Mouse (Mus musculus) heart, embryonic 12.5 days (tissue): Measurements from ENCODE around the gene Pde10a. TPM values are rescaled to one million over a fixed set of nuclear protein-coding genes. Genes with fewer than 3 reads are reported as not detected.

Experiments used
- ATAC-seq: fragments of 200-750 bp; cut with Nextera tagmentation; 2 replicates; pipeline ENCODE4 v1.8.0; 2017; ENCODE audit warnings: moderate TSS enrichment, moderate library complexity; ENCODE audit not compliant: insufficient number of reproducible peaks, low FRiP score
- H3K27ac ChIP-seq: fragments of 300-500 bp; sonication (generic); 2 replicates; pipeline ENCODE4 v1.5.1; 2016; ENCODE audit warnings: mild to moderate bottlenecking, moderate library complexity; ENCODE audit not compliant: poor library complexity, severe bottlenecking
- H3K27me3 ChIP-seq: fragments of 300-500 bp; sonication (generic); replicated peaks from 2 replicates; pipeline ENCODE4 v1.6.1; 2016; ENCODE audit warnings: mild to moderate bottlenecking, moderate library complexity
- H3K36me3 ChIP-seq: fragments of 300-500 bp; sonication (generic); 2 replicates; pipeline ENCODE4 v1.6.1; 2016; ENCODE audit warnings: mild to moderate bottlenecking, moderate library complexity
- H3K4me1 ChIP-seq: fragments of 300-500 bp; sonication (generic); replicated peaks from 2 replicates; pipeline ENCODE4 v1.6.1; 2016; ENCODE audit warnings: mild to moderate bottlenecking
- H3K4me2 ChIP-seq: fragments of 300-500 bp; sonication (generic); 2 replicates; pipeline ENCODE4 v1.6.1; 2016; ENCODE audit warnings: mild to moderate bottlenecking, moderate library complexity
- H3K4me3 ChIP-seq: fragments of 300-500 bp; sonication (generic); 2 replicates; pipeline ENCODE4 v1.5.1; 2016; ENCODE audit warnings: mild to moderate bottlenecking
- H3K9ac ChIP-seq: fragments of 300-500 bp; sonication (generic); 2 replicates; pipeline ENCODE4 v1.6.1; 2016; ENCODE audit warnings: mild to moderate bottlenecking, moderate library complexity
- H3K9me3 ChIP-seq: fragments of 300-500 bp; sonication (generic); replicated peaks from 2 replicates; pipeline ENCODE4 v1.6.1; 2016; ENCODE audit warnings: mild to moderate bottlenecking, moderate library complexity
- WGBS: fragments of 180-500 bp; shearing (Covaris S2); methylation state at CpG from one replicate; pipeline ENCODE4 v1.1.7; 2016; 5-methylcytosine and 5-hydroxymethylcytosine counted together
- polyA plus RNA-seq: library from polyadenylated mRNA; unstranded; fragments of >200 nt; fragmentation: Nextera tagmentation; extraction: Ambion mirVana; gene quantifications from 2 replicates; pipeline ENCODE4 v1.2.1, GENCODE M21; 2016

The Pde10a gene
- 1.4 and 1.7 TPM in 2 replicates for polyA plus RNA-seq

DNA sequence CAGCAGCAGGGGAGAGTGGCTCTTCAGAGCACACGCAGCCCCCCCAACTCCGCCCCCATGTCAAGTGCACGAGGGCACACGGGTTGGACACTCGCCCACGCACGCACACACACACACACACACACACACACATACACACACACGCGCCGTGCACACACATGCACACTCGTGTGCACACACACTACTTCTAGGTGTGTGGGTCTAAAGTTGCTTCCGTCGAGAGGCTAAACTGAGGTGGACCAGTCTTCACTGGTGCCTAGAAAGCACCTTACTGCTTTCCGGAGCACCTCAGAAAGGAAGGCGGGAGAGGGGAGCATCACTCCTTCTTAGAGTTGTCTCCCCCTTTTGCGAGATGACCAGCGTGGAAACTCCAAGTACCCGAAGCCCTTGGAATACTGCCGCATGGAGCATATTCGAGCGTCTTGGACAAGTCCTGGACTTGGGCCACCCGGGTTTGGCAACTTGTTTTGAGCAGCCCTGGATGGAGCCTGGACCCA, at the start of gene Pde10a:
TSS of gene Pde10a (plus strand) at position 148 of the 497 bp plus-strand sequence.
- Histone ChIP-seq H3K27me3 (peaks cover 57% of the 10 kb centered on the region), H3K27ac (peak within 1 kb of the TSS; percentile 29), H3K4me1 (peaks cover 21% of the 10 kb centered on the region)

DNA sequence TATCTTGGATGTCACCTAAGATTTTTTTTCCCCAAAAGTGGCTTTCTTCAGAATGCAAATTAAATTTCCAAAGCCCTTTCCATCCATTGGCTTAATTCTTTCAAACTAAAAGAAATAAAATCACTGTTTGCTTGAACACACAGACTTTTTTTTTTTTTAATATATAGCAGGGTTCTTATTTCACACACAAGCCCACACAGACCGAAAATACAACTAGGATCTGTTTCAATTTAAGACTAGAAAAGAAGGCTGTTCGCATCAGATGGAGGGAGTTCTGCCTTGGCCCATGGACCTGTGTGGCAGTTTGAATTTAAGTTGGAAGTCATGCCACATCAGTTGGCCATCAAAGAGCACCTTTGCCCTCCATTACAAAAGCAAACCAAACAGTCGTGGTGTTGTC, 46.6 kb upstream of the Pde10a start:
- no peaks in the 10 kb centered on the region for H3K9me3 ChIP-seq
- H3K9ac ChIP-seq, result no peak overlapping the region
- no peak overlapping the region for H3K27ac ChIP-seq
- H3K36me3 ChIP-seq, result no peaks in the 10 kb centered on the region
- peaks cover 9% of the 10 kb centered on the region for H3K27me3 ChIP-seq
- no peaks in the 10 kb centered on the region for H3K4me1 ChIP-seq
- H3K4me2 ChIP-seq, result no peak overlapping the region
- H3K4me3 ChIP-seq, result no peak overlapping the region
- WGBS, result 72% methylated on average over 3 of the region's 3 CpGs
- no peak for ATAC-seq

More for the DNA sequence above, at the start of gene Pde10a:
- no peak for ATAC-seq
- peak within 1 kb of the TSS; percentile 59 for H3K4me3 ChIP-seq
- 4% methylated on average over 22 of the region's 22 CpGs for WGBS
- peak within 1 kb of the TSS; percentile 69 for H3K9ac ChIP-seq
- no peaks in the 10 kb centered on the region for H3K36me3 ChIP-seq
- H3K9me3 ChIP-seq, result no peaks in the 10 kb centered on the region
- peak within 1 kb of the TSS; percentile 92 for H3K4me2 ChIP-seq

DNA sequence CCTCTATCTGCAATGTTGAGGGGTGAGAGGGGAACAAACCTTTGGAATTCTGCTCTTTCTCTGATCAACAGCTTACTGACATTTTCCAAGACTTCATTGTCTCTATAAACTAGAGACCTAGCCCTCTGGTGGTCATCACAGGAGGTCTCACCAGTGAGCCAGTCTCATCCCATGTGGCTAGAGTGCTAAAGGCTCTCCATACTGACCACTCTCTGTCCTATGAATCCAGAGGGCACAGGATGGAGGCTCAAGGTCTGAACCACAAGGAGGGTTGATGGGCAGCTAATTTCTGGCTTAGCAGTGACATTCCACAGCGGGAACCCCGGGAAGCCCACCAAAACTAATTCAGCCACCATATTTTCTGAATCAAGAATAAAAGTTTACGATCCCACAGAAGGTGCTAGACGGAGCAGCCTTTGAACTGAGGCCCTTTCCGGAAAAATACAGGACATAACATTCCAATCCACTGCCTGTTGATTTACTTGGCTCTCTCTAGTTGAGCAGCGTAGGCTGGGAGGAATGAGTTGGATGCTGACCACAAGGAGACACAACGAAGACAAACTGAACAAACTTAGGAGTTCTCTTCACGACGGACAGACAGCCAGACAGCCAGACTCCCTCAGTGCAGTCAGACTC, 45.6 kb upstream of the Pde10a start:
- no peak overlapping the region for H3K9ac ChIP-seq
- no peaks in the 10 kb centered on the region for H3K9me3 ChIP-seq
- no peak overlapping the region for H3K27ac ChIP-seq
- H3K4me2 ChIP-seq, result no peak overlapping the region
- H3K27me3 ChIP-seq, result peaks cover 6% of the 10 kb centered on the region; the same call in 1 of the 2 replicates
- no peak for ATAC-seq
- 80% methylated on average over 9 of the region's 9 CpGs for WGBS
- no peak overlapping the region for H3K4me3 ChIP-seq
- H3K4me1 ChIP-seq, result no peaks in the 10 kb centered on the region
- H3K36me3 ChIP-seq, result no peaks in the 10 kb centered on the region

DNA sequence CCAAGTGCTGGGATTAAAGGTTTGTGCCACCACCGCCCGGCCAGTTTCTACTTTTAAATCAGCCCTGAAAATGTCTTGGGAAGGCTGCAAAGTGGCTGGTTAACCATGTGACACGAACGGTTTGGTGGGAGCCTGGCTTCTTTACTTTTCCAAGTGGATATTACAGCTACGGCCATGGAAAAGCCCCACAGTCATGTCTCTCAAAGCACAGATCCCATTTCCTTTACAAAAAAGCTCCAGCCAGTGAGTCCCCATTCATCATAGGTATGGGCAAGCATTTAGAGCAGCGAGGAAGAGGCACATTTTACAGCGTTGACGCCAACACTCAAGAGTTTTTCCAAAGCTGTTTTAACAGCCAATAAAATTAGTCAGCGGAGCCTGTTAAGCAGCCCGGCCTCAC, 43.4 kb upstream of the Pde10a start:
- WGBS, result 80% methylated on average over 10 of the region's 10 CpGs
- H3K4me1 ChIP-seq, result no peaks in the 10 kb centered on the region
- H3K9me3 ChIP-seq, result no peaks in the 10 kb centered on the region
- H3K27ac ChIP-seq, result no peak overlapping the region
- H3K27me3 ChIP-seq, result peaks cover 6% of the 10 kb centered on the region; the same call in 1 of the 2 replicates
- H3K4me3 ChIP-seq, result no peak overlapping the region
- H3K9ac ChIP-seq, result no peak overlapping the region
- H3K4me2 ChIP-seq, result no peak overlapping the region
- no peaks in the 10 kb centered on the region for H3K36me3 ChIP-seq
- no peak for ATAC-seq

DNA sequence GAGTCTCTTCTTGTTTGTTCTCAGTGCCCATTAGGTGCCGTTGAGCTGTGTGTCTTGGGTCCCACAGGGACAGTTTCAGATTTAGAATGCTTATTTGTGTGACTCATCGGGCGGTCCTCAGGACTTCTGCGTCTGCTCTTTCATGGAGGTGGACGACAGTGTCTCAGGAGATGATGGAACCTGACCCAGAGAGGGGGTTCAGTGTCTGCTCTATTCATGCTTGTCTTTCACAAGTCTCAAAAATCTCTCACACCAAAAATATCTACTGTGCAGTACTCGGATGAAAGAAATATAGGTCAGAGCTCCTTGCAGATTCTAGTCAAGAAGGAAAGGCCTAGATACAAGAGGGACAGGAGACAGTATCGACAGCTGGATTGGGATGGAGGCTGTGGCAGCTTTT, 42.3 kb upstream of the Pde10a start:
- Histone ChIP-seq H3K4me1 (no peaks in the 10 kb centered on the region), H3K4me2 (no peak overlapping the region), H3K36me3 (no peaks in the 10 kb centered on the region), H3K9ac (no peak overlapping the region), H3K9me3 (no peaks in the 10 kb centered on the region), H3K4me3 (no peak overlapping the region), H3K27ac (no peak overlapping the region), H3K27me3 (0 out of 2 replicates have a peak, but pooled peaks cover under 1% of the 10 kb centered on the region)
- ATAC-seq, result no peak
- 78% methylated on average over 7 of the region's 7 CpGs for WGBS

DNA sequence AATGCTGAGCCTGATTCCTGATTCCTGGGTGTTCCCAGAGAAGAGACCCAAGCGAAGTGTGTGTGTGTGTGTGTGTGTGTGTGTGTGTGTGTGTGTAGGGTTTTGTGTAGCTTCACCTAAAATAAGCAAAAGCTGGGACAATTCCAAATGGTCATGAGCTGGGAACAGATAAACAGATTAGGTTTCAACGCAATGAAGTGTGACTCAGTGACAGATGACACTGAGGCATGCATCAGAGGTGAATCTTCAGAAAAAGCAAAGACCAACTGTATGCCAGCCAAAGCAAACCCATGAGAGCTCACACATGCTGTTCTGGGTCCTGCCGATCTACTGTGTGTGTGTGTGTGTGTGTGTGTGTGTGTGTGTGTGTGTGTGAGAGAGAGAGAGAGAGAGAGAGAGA, 40.9 kb upstream of the Pde10a start:
- Histone ChIP-seq H3K4me3 (no peak overlapping the region), H3K4me1 (no peaks in the 10 kb centered on the region), H3K27ac (no peak overlapping the region), H3K4me2 (no peak overlapping the region), H3K9me3 (no peaks in the 10 kb centered on the region), H3K27me3 (peaks cover 6% of the 10 kb centered on the region; the same call in 1 of the 2 replicates), H3K36me3 (no peaks in the 10 kb centered on the region), H3K9ac (no peak overlapping the region)
- no peak for ATAC-seq
- WGBS, result 57% methylated on average over 3 of the region's 3 CpGs

DNA sequence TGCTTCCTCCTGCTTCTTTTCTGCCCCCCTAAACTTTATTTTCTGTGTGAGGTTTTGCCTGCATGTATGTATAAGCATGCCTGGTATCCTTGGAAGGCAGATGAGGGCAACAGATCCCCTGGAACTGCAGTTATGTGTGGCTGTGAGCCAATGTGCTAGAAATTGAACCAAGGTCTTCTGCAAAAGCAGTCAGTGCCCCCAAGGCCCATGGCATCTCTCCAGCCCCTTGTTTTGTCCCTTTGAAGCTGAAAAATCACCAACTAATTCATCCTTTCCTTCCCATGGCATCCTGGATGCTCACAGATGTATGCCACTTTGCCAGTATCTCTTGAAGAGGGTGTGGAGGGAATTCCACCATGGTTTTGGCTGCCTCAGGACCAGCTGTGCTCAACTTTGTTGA, 40.0 kb upstream of the Pde10a start:
- H3K27me3 ChIP-seq, result peaks cover 6% of the 10 kb centered on the region; the same call in 1 of the 2 replicates
- no peaks in the 10 kb centered on the region for H3K9me3 ChIP-seq
- H3K36me3 ChIP-seq, result no peaks in the 10 kb centered on the region
- no peak overlapping the region for H3K9ac ChIP-seq
- no peak overlapping the region for H3K27ac ChIP-seq
- H3K4me1 ChIP-seq, result no peaks in the 10 kb centered on the region
- H3K4me2 ChIP-seq, result no peak overlapping the region
- H3K4me3 ChIP-seq, result no peak overlapping the region
- ATAC-seq, result no peak

DNA sequence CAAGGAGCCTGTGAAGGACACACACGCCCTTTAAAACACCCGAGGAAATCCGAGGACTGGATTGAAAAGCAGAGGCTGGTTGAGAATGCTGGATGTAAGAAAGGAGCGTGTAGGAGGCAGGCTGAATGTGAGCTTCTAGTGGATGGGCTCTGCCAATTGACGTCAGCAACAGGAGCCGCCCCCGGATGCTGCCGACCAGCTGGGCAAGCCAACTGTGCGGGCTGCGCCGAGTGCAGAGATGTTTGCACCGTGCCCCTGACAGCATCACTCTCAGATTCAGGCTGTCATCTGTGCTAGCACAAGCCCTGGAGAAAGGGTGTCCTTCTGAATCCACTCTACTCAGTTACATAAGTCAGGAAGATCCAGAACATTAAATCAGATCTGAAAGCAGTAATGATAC, 37.3 kb upstream of the Pde10a start:
- Histone ChIP-seq H3K4me1 (no peaks in the 10 kb centered on the region), H3K4me2 (no peak overlapping the region), H3K36me3 (no peaks in the 10 kb centered on the region), H3K4me3 (no peak overlapping the region), H3K9ac (no peak overlapping the region), H3K9me3 (no peaks in the 10 kb centered on the region), H3K27me3 (peaks cover 6% of the 10 kb centered on the region; the same call in 1 of the 2 replicates), H3K27ac (no peak overlapping the region)
- ATAC-seq, result no peak
- WGBS, result 52% methylated on average over 12 of the region's 12 CpGs

DNA sequence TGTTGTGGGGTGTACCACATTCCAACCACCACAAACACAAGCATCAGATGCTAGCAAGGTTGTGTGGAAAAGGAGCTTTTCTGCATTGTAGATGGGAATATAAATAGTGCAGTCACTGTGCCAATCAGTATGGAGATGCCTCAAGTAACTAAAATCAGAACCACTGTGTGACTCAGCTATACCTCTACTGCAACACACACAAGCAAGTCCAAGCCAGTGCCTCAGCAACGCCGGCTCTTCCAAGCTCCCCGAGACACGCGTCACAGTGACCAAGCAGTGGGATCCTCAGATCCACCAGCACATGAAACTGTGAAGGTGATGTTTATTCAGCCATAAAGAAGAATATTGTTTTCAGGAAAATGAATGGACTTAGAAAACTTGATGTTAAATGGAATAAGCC, 34.2 kb upstream of the Pde10a start:
- Histone ChIP-seq H3K36me3 (no peaks in the 10 kb centered on the region), H3K4me2 (no peak overlapping the region), H3K9ac (no peak overlapping the region), H3K4me3 (no peak overlapping the region), H3K27ac (no peak overlapping the region), H3K4me1 (no peaks in the 10 kb centered on the region), H3K27me3 (peaks cover 6% of the 10 kb centered on the region; the same call in 1 of the 2 replicates), H3K9me3 (no peaks in the 10 kb centered on the region; the same call in 1 of the 2 replicates)
- 80% methylated on average over 5 of the region's 5 CpGs for WGBS
- ATAC-seq, result no peak

DNA sequence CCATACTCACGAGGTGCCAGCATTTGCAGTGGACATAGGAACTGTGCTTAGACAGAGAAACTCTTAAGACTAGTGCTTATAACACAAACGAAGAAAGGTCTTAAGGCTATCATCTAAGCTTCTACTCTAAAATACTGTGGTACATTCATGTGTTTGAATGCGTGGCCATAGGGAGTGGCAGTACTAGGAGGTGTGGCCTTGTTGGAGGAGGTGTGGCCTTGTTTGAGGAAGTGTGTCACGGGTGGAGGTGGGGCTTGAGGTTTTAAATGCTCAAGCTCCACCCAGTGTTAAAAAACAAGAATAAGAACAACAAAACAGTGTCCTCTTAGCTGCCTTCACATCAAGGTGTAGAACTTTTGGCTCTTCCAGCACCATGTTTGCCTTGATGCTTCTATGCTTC, 31.7 kb upstream of the Pde10a start:
- H3K9ac ChIP-seq, result no peak overlapping the region

DNA sequence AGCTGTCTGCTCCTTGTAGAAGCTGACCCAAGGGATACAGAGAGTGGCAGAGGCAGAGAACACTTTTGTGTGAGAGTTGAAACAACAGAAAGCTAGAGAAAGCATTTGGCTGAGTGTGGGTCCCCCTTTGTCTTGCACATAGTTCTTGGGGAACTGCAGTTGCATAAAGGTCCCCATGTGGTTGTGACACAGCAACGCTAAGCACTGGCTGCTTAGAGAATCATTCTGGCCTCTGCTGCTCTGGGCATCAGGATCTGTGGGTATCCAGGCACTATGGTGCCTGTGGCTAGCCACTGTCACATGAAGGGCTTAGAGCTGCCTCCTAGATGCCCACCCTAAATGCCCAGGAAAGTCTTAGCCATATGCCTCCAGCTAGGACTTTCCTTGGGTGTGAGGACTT, 27.0 kb upstream of the Pde10a start:
- Histone ChIP-seq H3K9ac (no peak overlapping the region), H3K4me2 (no peak overlapping the region), H3K9me3 (no peaks in the 10 kb centered on the region; the same call in 1 of the 2 replicates), H3K4me3 (no peak overlapping the region), H3K36me3 (no peaks in the 10 kb centered on the region), H3K27me3 (peaks cover 8% of the 10 kb centered on the region; the same call in 1 of the 2 replicates), H3K4me1 (no peaks in the 10 kb centered on the region), H3K27ac (no peak overlapping the region)
- no peak for ATAC-seq
- 71% methylated on average over 1 of the region's 1 CpGs for WGBS

More for the DNA sequence above, 31.7 kb upstream of the Pde10a start:
- Histone ChIP-seq H3K27ac (no peak overlapping the region), H3K27me3 (peaks cover 9% of the 10 kb centered on the region; the same call in 1 of the 2 replicates), H3K9me3 (no peaks in the 10 kb centered on the region; the same call in 1 of the 2 replicates), H3K4me3 (no peak overlapping the region), H3K4me1 (no peaks in the 10 kb centered on the region), H3K36me3 (no peaks in the 10 kb centered on the region), H3K4me2 (no peak overlapping the region)
- 78% methylated on average over 4 of the region's 4 CpGs for WGBS
- no peak for ATAC-seq
